Mouse (Mus musculus) heart, embryonic 13.5 days (tissue): ENCODE data around the gene Otulin. TPM values are rescaled to one million over a fixed set of nuclear protein-coding genes. Genes with fewer than 3 reads are reported as not detected.

Experiments
- ATAC-seq: fragments of 200-750 bp; cut with Nextera tagmentation; 2 replicates; pipeline ENCODE4 v1.8.0; 2017; ENCODE audit warnings: moderate TSS enrichment; ENCODE audit not compliant: insufficient number of reproducible peaks, low FRiP score, low TSS enrichment; ENCODE audit errors: extremely low read depth
- H3K27ac ChIP-seq: fragments of 300-500 bp; sonication (generic); replicated peaks from 2 replicates; pipeline ENCODE4 v1.5.1; 2015; ENCODE audit warnings: moderate library complexity, mild to moderate bottlenecking, inconsistent platforms
- H3K27me3 ChIP-seq: fragments of 300-500 bp; sonication (generic); replicated peaks from 2 replicates; pipeline ENCODE4 v1.6.1; 2015; ENCODE audit warnings: mild to moderate bottlenecking, inconsistent platforms
- H3K36me3 ChIP-seq: fragments of 300-500 bp; sonication (generic); 2 replicates; pipeline ENCODE4 v1.6.1; 2015; ENCODE audit warnings: mild to moderate bottlenecking, inconsistent platforms
- H3K4me1 ChIP-seq: fragments of 300-500 bp; sonication (generic); 2 replicates; pipeline ENCODE4 v1.6.1; 2015; ENCODE audit warnings: inconsistent platforms
- H3K4me2 ChIP-seq: fragments of 300-500 bp; sonication (generic); 2 replicates; pipeline ENCODE4 v1.6.1; 2015; ENCODE audit warnings: inconsistent platforms, mild to moderate bottlenecking, moderate library complexity
- H3K4me3 ChIP-seq: fragments of 300-500 bp; sonication (generic); 2 replicates; pipeline ENCODE4 v1.5.1; 2015; ENCODE audit warnings: moderate library complexity, mild to moderate bottlenecking, inconsistent platforms
- H3K9ac ChIP-seq: fragments of 300-500 bp; sonication (generic); 2 replicates; pipeline ENCODE4 v1.6.1; 2015; ENCODE audit warnings: inconsistent platforms, mild to moderate bottlenecking, moderate library complexity
- H3K9me3 ChIP-seq: fragments of 300-500 bp; sonication (generic); 2 replicates; pipeline ENCODE4 v1.6.1; 2016; ENCODE audit warnings: inconsistent platforms
- WGBS: fragments of 180-500 bp; shearing (Covaris S2); methylation state at CpG from one replicate; pipeline ENCODE4 v1.1.7; 2015; ENCODE audit warnings: mixed read lengths; 5-methylcytosine and 5-hydroxymethylcytosine counted together
- polyA plus RNA-seq: library from polyadenylated mRNA; unstranded; fragments of >200 nt; fragmentation: Nextera tagmentation; extraction: Ambion mirVana; gene quantifications from 2 replicates; pipeline ENCODE4 v1.2.1, GENCODE M21; 2015

Gene Otulin
- polyA plus RNA-seq, 1 experiment from 2014 or later: 26.1 TPM

GRCm38 (mm10) chr15:27612533-27613221, 17.8 kb downstream of the Otulin start:
- WGBS: 52% methylated on average over 6 of the region's 6 CpGs
- H3K9me3 ChIP-seq: no peaks in the 10 kb centered on the region
- peaks cover 77% of the 10 kb centered on the region for H3K36me3 ChIP-seq
- no peak overlapping the region for H3K4me3 ChIP-seq
- H3K9ac ChIP-seq: no peak overlapping the region
- H3K27ac ChIP-seq: no peak overlapping the region
- H3K4me2 ChIP-seq: no peak overlapping the region
- H3K27me3 ChIP-seq: no peaks in the 10 kb centered on the region
- peaks cover 8% of the 10 kb centered on the region; the same call in 1 of the 2 replicates for H3K4me1 ChIP-seq
- no peak for ATAC-seq

- 77% methylated on average over 4 of the region's 4 CpGs for WGBS
- H3K4me1 ChIP-seq: peaks cover under 1% of the 10 kb centered on the region; the same call in 1 of the 2 replicates
- peaks cover 81% of the 10 kb centered on the region for H3K36me3 ChIP-seq
- H3K9me3 ChIP-seq: no peaks in the 10 kb centered on the region
- H3K4me3 ChIP-seq: no peak overlapping the region
- H3K4me2 ChIP-seq: no peak overlapping the region
- H3K27me3 ChIP-seq: no peaks in the 10 kb centered on the region
- ATAC-seq: no peak
- no peak overlapping the region for H3K27ac ChIP-seq
- H3K9ac ChIP-seq: no peak overlapping the region
Observed at GRCm38 (mm10) chr15:27609554-27609953, 20.9 kb downstream of the Otulin start.

GRCm38 (mm10) chr15:27605252-27605651, 25.2 kb downstream of the Otulin start:
- no peak; the same call in 1 of the 2 replicates for ATAC-seq
- Histone ChIP-seq H3K27ac (no peak overlapping the region), H3K4me1 (peaks cover 15% of the 10 kb centered on the region; the same call in 1 of the 2 replicates), H3K27me3 (no peaks in the 10 kb centered on the region), H3K36me3 (peaks cover 85% of the 10 kb centered on the region), H3K4me3 (no peak overlapping the region), H3K9ac (no peak overlapping the region), H3K9me3 (no peaks in the 10 kb centered on the region), H3K4me2 (no peak overlapping the region)
- 79% methylated on average over 3 of the region's 3 CpGs for WGBS

- no peak for ATAC-seq
- WGBS: 89% methylated on average over 3 of the region's 3 CpGs
Observed at GRCm38 (mm10) chr15:27604558-27604957, 25.9 kb downstream of the Otulin start.

GRCm38 (mm10) chr15:27600524-27600923, 30.0 kb downstream of the Otulin start:
- Histone ChIP-seq H3K4me1 (peaks cover 35% of the 10 kb centered on the region), H3K4me2 (no peak overlapping the region), H3K27ac (no peak overlapping the region), H3K9ac (no peak overlapping the region), H3K4me3 (no peak overlapping the region), H3K36me3 (peaks cover 70% of the 10 kb centered on the region), H3K9me3 (no peaks in the 10 kb centered on the region), H3K27me3 (no peaks in the 10 kb centered on the region)
- no peak for ATAC-seq
- WGBS: 83% methylated on average over 5 of the region's 5 CpGs

More at GRCm38 (mm10) chr15:27604558-27604957, 25.9 kb downstream of the Otulin start:
- Histone ChIP-seq H3K4me3 (no peak overlapping the region), H3K9me3 (no peaks in the 10 kb centered on the region), H3K9ac (no peak overlapping the region), H3K27ac (no peak overlapping the region), H3K27me3 (no peaks in the 10 kb centered on the region), H3K4me1 (peaks cover 15% of the 10 kb centered on the region; the same call in 1 of the 2 replicates), H3K36me3 (peaks cover 87% of the 10 kb centered on the region), H3K4me2 (no peak overlapping the region)

GRCm38 (mm10) chr15:27598786-27599385, 31.6 kb downstream of the Otulin start:
- Histone ChIP-seq H3K9me3 (no peaks in the 10 kb centered on the region), H3K27ac (no peak overlapping the region), H3K9ac (no peak overlapping the region), H3K4me1 (peaks cover 35% of the 10 kb centered on the region), H3K4me2 (no peak overlapping the region), H3K4me3 (no peak overlapping the region), H3K27me3 (no peaks in the 10 kb centered on the region), H3K36me3 (peaks cover 67% of the 10 kb centered on the region)
- WGBS: 89% methylated on average over 13 of the region's 13 CpGs
- no peak for ATAC-seq

- Histone ChIP-seq H3K9me3 (no peaks in the 10 kb centered on the region), H3K4me1 (peaks cover 30% of the 10 kb centered on the region), H3K27me3 (no peaks in the 10 kb centered on the region), H3K4me2 (no peak overlapping the region), H3K9ac (no peak overlapping the region), H3K27ac (0 out of 2 replicates have a peak overlapping the region, but pooled peaks have one; percentile 77), H3K4me3 (no peak overlapping the region), H3K36me3 (peaks cover 71% of the 10 kb centered on the region)
- no peak for ATAC-seq
- WGBS: 79% methylated on average over 4 of the region's 4 CpGs
Observed at GRCm38 (mm10) chr15:27597516-27597915, 33.0 kb downstream of the Otulin start.

- H3K27ac ChIP-seq: peak overlapping the region; percentile 77
- H3K4me1 ChIP-seq: peaks cover 28% of the 10 kb centered on the region
- peaks cover 75% of the 10 kb centered on the region for H3K36me3 ChIP-seq
- 40% methylated on average over 3 of the region's 3 CpGs for WGBS
- H3K4me3 ChIP-seq: no peak overlapping the region
- no peaks in the 10 kb centered on the region for H3K9me3 ChIP-seq
- ATAC-seq: no peak
- H3K27me3 ChIP-seq: no peaks in the 10 kb centered on the region
- H3K4me2 ChIP-seq: no peak overlapping the region
- 0 out of 2 replicates have a peak overlapping the region, but pooled peaks have one; percentile 24 for H3K9ac ChIP-seq
Observed at GRCm38 (mm10) chr15:27596463-27597140, 33.9 kb downstream of the Otulin start.

- H3K27me3 ChIP-seq: no peaks in the 10 kb centered on the region
- ATAC-seq: no peak
- no peak overlapping the region for H3K4me2 ChIP-seq
- no peaks in the 10 kb centered on the region for H3K9me3 ChIP-seq
- no peak overlapping the region for H3K4me3 ChIP-seq
- peak overlapping the region; percentile 77 for H3K27ac ChIP-seq
- 58% methylated on average over 8 of the region's 8 CpGs for WGBS
- H3K4me1 ChIP-seq: peaks cover 27% of the 10 kb centered on the region
- peaks cover 78% of the 10 kb centered on the region for H3K36me3 ChIP-seq
- H3K9ac ChIP-seq: 0 out of 2 replicates have a peak overlapping the region, but pooled peaks have one; percentile 12
Observed at GRCm38 (mm10) chr15:27595560-27595959, 34.9 kb downstream of the Otulin start.

GRCm38 (mm10) chr15:27594973-27595372, 35.5 kb downstream of the Otulin start:
- peaks cover 78% of the 10 kb centered on the region for H3K36me3 ChIP-seq
- ATAC-seq: no peak

GRCm38 (mm10) chr15:27593717-27594116, 36.8 kb downstream of the Otulin start:
- Histone ChIP-seq H3K9me3 (no peaks in the 10 kb centered on the region), H3K4me1 (peaks cover 35% of the 10 kb centered on the region), H3K4me2 (no peak overlapping the region), H3K27ac (no peak overlapping the region), H3K36me3 (peaks cover 70% of the 10 kb centered on the region), H3K9ac (no peak overlapping the region), H3K27me3 (no peaks in the 10 kb centered on the region), H3K4me3 (no peak overlapping the region)
- 86% methylated on average over 13 of the region's 13 CpGs for WGBS
- ATAC-seq: no peak

More at GRCm38 (mm10) chr15:27594973-27595372, 35.5 kb downstream of the Otulin start:
- Histone ChIP-seq H3K4me3 (no peak overlapping the region), H3K27me3 (no peaks in the 10 kb centered on the region), H3K9me3 (no peaks in the 10 kb centered on the region), H3K4me2 (no peak overlapping the region), H3K9ac (no peak overlapping the region), H3K27ac (peak overlapping the region; percentile 77), H3K4me1 (peaks cover 27% of the 10 kb centered on the region)
- WGBS: 45% methylated on average over 4 of the region's 4 CpGs
